Mouse (Mus musculus): ENCODE results near the gene Ap2m1. TPM values are rescaled to one million over a fixed set of nuclear protein-coding genes. Genes with fewer than 3 reads are reported as not detected.

Gene Ap2m1
- polyA plus RNA-seq, 1 experiment: 1,156 TPM

DNA sequence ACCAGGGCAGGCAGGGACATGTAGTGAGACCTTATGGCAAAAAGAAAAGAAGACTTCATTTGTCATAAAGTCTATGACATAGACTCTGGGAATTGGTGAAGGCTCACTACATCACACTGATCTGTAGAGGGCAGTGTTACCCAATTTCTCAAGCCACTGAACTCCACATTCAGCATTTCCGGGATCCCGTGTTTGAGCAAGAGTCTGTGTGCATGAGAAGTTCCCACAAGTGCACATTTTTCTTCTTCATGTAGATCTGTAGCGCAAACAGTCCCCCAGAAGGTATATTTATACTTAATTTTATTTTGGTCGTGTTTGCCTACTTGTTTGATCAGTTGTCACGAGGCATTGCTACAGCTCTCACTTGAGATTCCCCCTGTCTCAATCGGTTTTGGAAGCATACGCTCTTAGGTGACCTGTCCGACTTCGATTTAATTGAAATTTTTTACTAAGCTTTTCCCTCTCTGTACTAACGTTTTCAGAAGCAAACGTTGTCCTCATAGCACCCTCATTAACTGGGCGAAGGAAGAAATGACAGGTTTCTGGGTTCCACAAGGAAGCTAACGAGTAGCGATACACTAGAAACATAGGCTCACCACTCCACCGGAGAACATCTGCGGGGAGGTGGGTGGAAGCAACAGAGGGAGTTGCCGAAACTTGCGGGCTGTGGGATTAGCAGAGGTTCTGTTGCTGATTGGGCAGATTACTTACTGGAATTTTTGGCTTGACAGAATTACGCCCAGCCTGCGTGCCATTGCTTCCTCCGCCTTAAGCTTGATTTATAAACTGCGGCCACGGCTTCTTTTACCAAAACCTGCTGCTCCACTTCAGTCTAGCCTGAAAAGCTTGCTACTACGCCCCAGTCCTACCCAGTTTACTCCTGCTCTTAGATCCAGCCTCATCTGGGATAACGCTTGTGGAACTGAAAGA is 38.3 kb upstream of the Ap2m1 start:
- no peak overlapping the region for H3K27ac ChIP-seq (ENCODE audit: insufficient read depth, low read length)
- H3K4me3 ChIP-seq (replicated peaks; ENCODE audit: insufficient read depth, low read depth, low read length): peak overlapping the region; percentile 57
- DNase-seq: peak; percentile 58 to 70
- 14% methylated on average over 25 of the region's 25 CpGs for WGBS
- TF ChIP-seq POLR2A (IDR thresholded peaks at IDR 0.05; ENCODE audit: borderline replicate concordance, insufficient read depth, low read length) (no peak), CTCF (IDR thresholded peaks at IDR 0.05; ENCODE audit: borderline replicate concordance, insufficient read depth, low read depth, low read length) (peak; percentile 70)
- H3K4me1 ChIP-seq (ENCODE audit: control insufficient read depth, insufficient read depth, low read length): no peaks in the 10 kb centered on the region; the same call in 1 of the 2 replicates
- no peaks in the 10 kb centered on the region for H3K27me3 ChIP-seq (ENCODE audit: control insufficient read depth, insufficient read depth, low read length)

DNA sequence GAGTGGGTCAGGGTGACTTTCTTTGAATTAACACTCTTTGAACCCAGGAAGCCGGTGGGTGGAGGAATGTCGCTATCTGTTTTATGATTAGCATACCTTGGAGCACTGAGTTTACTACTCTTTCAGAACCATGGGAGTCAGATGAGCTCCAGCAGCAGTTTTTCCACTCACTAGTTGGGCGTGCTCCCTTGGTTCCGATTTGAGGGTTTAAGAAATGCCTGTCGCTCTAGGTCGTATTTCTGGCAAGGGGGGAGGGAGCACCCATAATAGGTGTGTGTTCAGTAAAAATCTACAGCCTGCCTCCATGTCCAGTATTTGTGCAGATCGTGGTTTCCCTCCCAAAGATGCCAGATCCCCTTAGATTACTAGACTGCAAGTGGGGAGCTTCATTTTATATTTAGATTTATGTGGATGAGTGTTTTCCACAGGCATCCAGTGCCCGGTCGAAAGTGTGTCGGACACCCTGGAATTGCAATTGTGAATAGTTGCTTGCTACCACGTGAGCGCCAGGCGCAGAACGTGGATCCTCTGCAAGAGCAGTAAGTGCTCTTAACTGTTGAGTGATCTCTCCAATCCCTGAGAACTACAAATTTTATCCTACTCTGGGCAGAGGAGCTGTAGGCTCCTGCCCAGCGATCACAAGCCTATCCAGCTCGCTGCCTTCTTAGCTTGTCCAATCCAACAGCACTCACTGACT is 37.1 kb upstream of the Ap2m1 start:
- peak in 1 of 2 experiments; percentile 18 for DNase-seq
- Histone ChIP-seq H3K4me1 (ENCODE audit: control insufficient read depth, insufficient read depth, low read length) (no peaks in the 10 kb centered on the region; the same call in 1 of the 2 replicates), H3K4me3 (replicated peaks; ENCODE audit: insufficient read depth, low read depth, low read length) (peak overlapping the region; percentile 72), H3K27me3 (ENCODE audit: control insufficient read depth, insufficient read depth, low read length) (no peaks in the 10 kb centered on the region), H3K27ac (ENCODE audit: insufficient read depth, low read length) (no peak overlapping the region)
- WGBS: 6% methylated on average over 16 of the region's 16 CpGs
- no peak for TF ChIP-seq POLR2A (IDR thresholded peaks at IDR 0.05; ENCODE audit: borderline replicate concordance, insufficient read depth, low read length)
- TF ChIP-seq CTCF (IDR thresholded peaks at IDR 0.05; ENCODE audit: borderline replicate concordance, insufficient read depth, low read depth, low read length): no peak

DNA sequence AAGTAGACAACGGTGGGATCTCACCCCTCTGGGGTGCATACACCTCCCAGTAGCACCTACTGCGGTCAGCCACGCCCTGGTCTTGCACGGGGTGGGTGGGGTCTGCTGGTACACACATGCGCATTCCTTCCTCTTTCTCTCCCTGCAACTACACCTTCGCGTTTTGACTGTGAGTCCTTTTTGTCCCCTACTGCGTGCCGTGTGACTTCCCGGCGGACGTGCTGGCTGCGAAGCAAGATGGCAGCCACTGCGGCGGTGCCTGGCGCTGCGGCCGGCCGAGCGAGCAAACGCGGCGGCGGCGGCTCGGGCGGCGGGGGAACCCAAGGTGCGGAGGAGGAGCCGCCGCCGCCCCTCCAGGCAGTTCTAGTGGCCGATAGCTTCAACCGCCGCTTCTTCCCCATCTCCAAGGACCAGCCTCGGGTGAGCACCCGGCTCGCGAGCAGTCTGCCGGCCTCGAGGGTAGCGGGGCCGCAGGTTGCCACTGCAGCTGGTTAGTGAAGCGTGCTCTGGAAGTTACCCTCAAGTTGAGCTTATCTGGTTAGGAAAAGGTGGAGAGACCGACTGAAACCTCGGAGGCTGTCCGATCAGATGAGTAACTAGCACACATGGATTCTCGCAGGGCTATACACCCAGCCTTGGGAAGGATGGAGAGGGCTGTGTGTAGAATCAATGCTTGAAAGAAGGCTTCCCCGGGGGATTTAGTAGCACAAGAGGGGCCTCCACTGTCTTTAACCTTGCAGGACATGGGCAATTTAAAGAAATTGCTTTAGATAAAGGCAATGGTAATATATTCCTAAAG is 36.4 kb upstream of the Ap2m1 start, which contains the start of gene Eif2b5:
Eif2b5 (plus strand) TSS at position 141 of the 799 bp plus-strand sequence.
- peak; percentile 97 to 98 for DNase-seq
- WGBS: 2% methylated on average over 49 of the region's 49 CpGs
- H3K27me3 ChIP-seq (ENCODE audit: control insufficient read depth, insufficient read depth, low read length): no peaks in the 10 kb centered on the region
- H3K4me3 ChIP-seq (replicated peaks; ENCODE audit: insufficient read depth, low read depth, low read length): peak within 1 kb of the TSS; percentile 72
- peak within 1 kb of the TSS; percentile 27 for H3K27ac ChIP-seq (ENCODE audit: insufficient read depth, low read length)
- TF ChIP-seq POLR2A (IDR thresholded peaks at IDR 0.05; ENCODE audit: borderline replicate concordance, insufficient read depth, low read length) (peak; percentile 87), CTCF (IDR thresholded peaks at IDR 0.05; ENCODE audit: borderline replicate concordance, insufficient read depth, low read depth, low read length) (no peak)
- no peaks in the 10 kb centered on the region; the same call in 1 of the 2 replicates for H3K4me1 ChIP-seq (ENCODE audit: control insufficient read depth, insufficient read depth, low read length)

DNA sequence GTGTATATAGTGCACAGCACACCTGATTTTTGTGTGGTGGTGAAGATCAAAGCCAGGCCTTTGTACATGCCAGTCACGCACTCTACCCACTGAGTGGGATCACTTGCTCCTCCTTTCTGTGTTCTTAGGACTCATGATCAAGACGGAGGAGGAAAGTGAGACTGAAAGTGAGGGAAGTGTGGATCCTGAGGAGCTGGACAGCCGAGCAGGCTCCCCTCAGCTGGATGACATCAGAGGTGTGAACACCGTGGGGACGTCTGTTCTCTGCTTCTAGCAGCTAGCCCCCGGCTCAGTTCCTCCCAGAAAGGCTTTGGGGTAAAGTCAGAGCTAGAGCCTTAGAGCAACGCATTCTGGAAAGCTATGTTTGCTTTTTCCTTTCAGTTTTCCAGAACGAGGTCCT is 29.3 kb upstream of the Ap2m1 start:
- H3K4me3 ChIP-seq (replicated peaks; ENCODE audit: insufficient read depth, low read depth, low read length): no peak overlapping the region
- 88% methylated on average over 8 of the region's 8 CpGs for WGBS
- no peak for TF ChIP-seq CTCF (IDR thresholded peaks at IDR 0.05; ENCODE audit: borderline replicate concordance, insufficient read depth, low read depth, low read length)
- TF ChIP-seq POLR2A (IDR thresholded peaks at IDR 0.05; ENCODE audit: borderline replicate concordance, insufficient read depth, low read length): no peak
- no peak overlapping the region for H3K27ac ChIP-seq (ENCODE audit: insufficient read depth, low read length)
- DNase-seq: no peak
- no peaks in the 10 kb centered on the region for H3K27me3 ChIP-seq (ENCODE audit: control insufficient read depth, insufficient read depth, low read length)
- H3K4me1 ChIP-seq (ENCODE audit: control insufficient read depth, insufficient read depth, low read length): peaks cover 8% of the 10 kb centered on the region

DNA sequence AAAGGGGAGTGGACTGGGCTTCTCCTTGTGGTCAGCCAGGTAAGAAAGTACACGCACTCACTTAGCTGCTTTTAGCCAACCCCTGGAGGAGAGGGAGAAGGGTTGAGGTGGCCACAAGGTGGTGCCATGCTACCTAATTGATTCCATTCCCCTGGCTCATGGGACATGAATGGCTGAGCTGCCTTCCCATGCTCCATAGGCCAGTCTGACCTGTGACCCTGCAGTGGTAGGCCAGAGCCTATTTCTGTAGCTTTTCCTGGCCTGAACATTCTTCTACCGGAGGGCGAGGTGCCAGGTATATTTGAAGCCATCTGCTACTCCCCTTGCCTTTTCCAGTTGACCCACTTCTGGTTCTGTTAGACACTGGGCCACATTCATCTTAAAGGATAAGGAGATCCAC is 25.9 kb upstream of the Ap2m1 start:
- H3K4me1 ChIP-seq (ENCODE audit: control insufficient read depth, insufficient read depth, low read length): peaks cover 8% of the 10 kb centered on the region
- no peaks in the 10 kb centered on the region for H3K27me3 ChIP-seq (ENCODE audit: control insufficient read depth, insufficient read depth, low read length)
- TF ChIP-seq CTCF (IDR thresholded peaks at IDR 0.05; ENCODE audit: borderline replicate concordance, insufficient read depth, low read depth, low read length): peak; percentile 65; the same call in 1 of the 2 replicates
- TF ChIP-seq POLR2A (IDR thresholded peaks at IDR 0.05; ENCODE audit: borderline replicate concordance, insufficient read depth, low read length): no peak
- peak; percentile 63 to 73 for DNase-seq
- no peak overlapping the region for H3K27ac ChIP-seq (ENCODE audit: insufficient read depth, low read length)
- no peak overlapping the region for H3K4me3 ChIP-seq (replicated peaks; ENCODE audit: insufficient read depth, low read depth, low read length)
- 25% methylated on average over 3 of the region's 3 CpGs for WGBS

DNA sequence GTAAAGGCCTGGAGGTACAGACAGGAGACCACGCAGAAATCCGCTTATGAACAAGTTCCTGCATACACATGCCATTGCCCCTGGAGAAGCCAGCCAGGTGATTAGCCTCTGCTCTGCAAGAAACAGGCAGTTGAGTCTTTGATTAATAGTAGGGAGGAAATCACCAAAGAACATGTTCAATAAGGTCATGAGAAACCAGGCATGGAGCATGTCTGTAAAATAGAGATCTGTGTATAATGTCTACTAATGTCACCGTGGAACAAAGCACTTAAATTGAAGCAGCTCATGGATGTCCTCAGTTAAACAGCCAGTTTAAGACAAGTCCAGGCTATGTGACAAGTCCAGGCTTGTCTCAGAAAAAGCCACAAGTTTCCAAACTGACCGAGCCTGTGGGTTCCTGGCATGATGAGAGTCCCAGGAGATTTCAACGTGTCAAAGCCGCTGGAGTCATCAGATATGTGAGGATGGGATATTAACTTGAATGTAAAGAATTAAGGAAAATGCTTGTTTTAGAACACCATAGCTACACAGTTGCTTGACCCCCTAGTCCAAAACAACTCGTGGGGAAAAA is 23.9 kb upstream of the Ap2m1 start:
- Histone ChIP-seq H3K27me3 (ENCODE audit: control insufficient read depth, insufficient read depth, low read length) (no peaks in the 10 kb centered on the region), H3K27ac (ENCODE audit: insufficient read depth, low read length) (no peak overlapping the region), H3K4me1 (ENCODE audit: control insufficient read depth, insufficient read depth, low read length) (peaks cover 8% of the 10 kb centered on the region), H3K4me3 (replicated peaks; ENCODE audit: insufficient read depth, low read depth, low read length) (no peak overlapping the region)
- no peak for TF ChIP-seq POLR2A (IDR thresholded peaks at IDR 0.05; ENCODE audit: borderline replicate concordance, insufficient read depth, low read length)
- no peak for TF ChIP-seq CTCF (IDR thresholded peaks at IDR 0.05; ENCODE audit: borderline replicate concordance, insufficient read depth, low read depth, low read length)
- WGBS: 69% methylated on average over 7 of the region's 7 CpGs
- DNase-seq: no peak

DNA sequence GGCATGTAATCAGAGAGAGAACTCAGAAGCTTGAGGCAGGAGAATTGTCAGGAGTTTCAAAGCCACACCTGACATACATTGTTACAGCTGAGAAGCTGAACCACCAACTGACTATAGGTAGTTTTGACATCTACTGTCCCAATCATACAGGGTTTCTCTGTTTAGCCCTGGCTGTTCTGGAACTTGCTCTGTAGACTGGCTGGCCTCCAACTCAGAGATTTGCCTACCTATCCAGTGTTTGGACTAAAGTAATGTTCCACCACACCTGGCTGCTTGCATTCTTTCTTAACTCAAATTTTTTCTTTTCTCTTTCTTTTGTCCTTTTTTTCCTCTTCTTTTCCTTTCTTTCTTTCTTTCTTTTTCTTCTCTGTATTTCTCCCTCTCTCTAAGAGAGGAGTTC is 19.2 kb upstream of the Ap2m1 start:
- TF ChIP-seq CTCF (IDR thresholded peaks at IDR 0.05; ENCODE audit: borderline replicate concordance, insufficient read depth, low read depth, low read length): no peak
- TF ChIP-seq POLR2A (IDR thresholded peaks at IDR 0.05; ENCODE audit: borderline replicate concordance, insufficient read depth, low read length): no peak
- no peak for DNase-seq
- Histone ChIP-seq H3K27me3 (ENCODE audit: control insufficient read depth, insufficient read depth, low read length) (no peaks in the 10 kb centered on the region), H3K4me3 (replicated peaks; ENCODE audit: insufficient read depth, low read depth, low read length) (no peak overlapping the region), H3K27ac (ENCODE audit: insufficient read depth, low read length) (no peak overlapping the region), H3K4me1 (ENCODE audit: control insufficient read depth, insufficient read depth, low read length) (peaks cover 5% of the 10 kb centered on the region; the same call in 1 of the 2 replicates)
